Mouse (Mus musculus) testis, adult 2 months (tissue): ENCODE data around the gene Caln1.

ENCODE experiments used
- CTCF ChIP-seq: fragments of 200-500 bp; IDR thresholded peaks from 2 replicates; pipeline ENCODE4 v1.5.1; 2012; ENCODE audit warnings: low read depth, mild to moderate bottlenecking, inconsistent platforms, low read length, moderate library complexity; ENCODE audit not compliant: control insufficient read depth, insufficient read depth, insufficient replicate concordance
- POLR2A ChIP-seq: fragments of 200-500 bp; IDR thresholded peaks from 2 replicates; pipeline ENCODE4 v1.6.1; 2012; ENCODE audit warnings: low read depth, mild to moderate bottlenecking, inconsistent platforms, low read length, moderate library complexity; ENCODE audit not compliant: control insufficient read depth

- no peak for TF ChIP-seq POLR2A
- no peak for TF ChIP-seq CTCF
Measured at GRCm38 (mm10) chr5:130849610-130850009, 480.4 kb downstream of the Caln1 start.
